Mouse (Mus musculus) hindbrain, embryonic 13.5 days (tissue): ENCODE results near the gene Nrxn1. TPM values are rescaled to one million over a fixed set of nuclear protein-coding genes. Genes with fewer than 3 reads are reported as not detected.

Experiments
- ATAC-seq: fragments of 200-750 bp; cut with Nextera tagmentation; 2 replicates; pipeline ENCODE4 v1.8.0; 2017; ENCODE audit warnings: moderate TSS enrichment; ENCODE audit not compliant: low FRiP score
- H3K27ac ChIP-seq: fragments of 300-500 bp; sonication (generic); 2 replicates; pipeline ENCODE4 v1.5.1; 2015; ENCODE audit warnings: inconsistent platforms, mild to moderate bottlenecking, moderate library complexity
- H3K27me3 ChIP-seq: fragments of 300-500 bp; sonication (generic); 2 replicates; pipeline ENCODE4 v1.6.1; 2015; ENCODE audit warnings: mild to moderate bottlenecking, inconsistent platforms
- H3K36me3 ChIP-seq: fragments of 300-500 bp; sonication (generic); 2 replicates; pipeline ENCODE4 v1.6.1; 2015; ENCODE audit warnings: mild to moderate bottlenecking, inconsistent platforms
- H3K4me1 ChIP-seq: fragments of 300-500 bp; sonication (generic); replicated peaks from 2 replicates; pipeline ENCODE4 v1.6.1; 2015; ENCODE audit warnings: inconsistent platforms
- H3K4me2 ChIP-seq: fragments of 300-500 bp; sonication (generic); 2 replicates; pipeline ENCODE4 v1.6.1; 2015; ENCODE audit warnings: inconsistent platforms, mild to moderate bottlenecking, moderate library complexity
- H3K4me3 ChIP-seq: fragments of 300-500 bp; sonication (generic); 2 replicates; pipeline ENCODE4 v1.5.1; 2015; ENCODE audit warnings: mild to moderate bottlenecking, inconsistent platforms
- H3K9ac ChIP-seq: fragments of 300-500 bp; sonication (generic); 2 replicates; pipeline ENCODE4 v1.6.1; 2015; ENCODE audit warnings: mild to moderate bottlenecking, inconsistent platforms
- H3K9me3 ChIP-seq: fragments of 300-500 bp; sonication (generic); 2 replicates; pipeline ENCODE4 v1.6.1; 2016; ENCODE audit warnings: inconsistent platforms
- WGBS: fragments of 180-500 bp; shearing (Covaris S2); methylation state at CpG from one replicate; pipeline ENCODE4 v1.1.7; 2015; 5-methylcytosine and 5-hydroxymethylcytosine counted together
- polyA plus RNA-seq: library from polyadenylated mRNA; unstranded; fragments of >200 nt; fragmentation: Nextera tagmentation; extraction: Ambion mirVana; gene quantifications from 2 replicates; pipeline ENCODE4 v1.2.1, GENCODE M21; 2015

Nrxn1 gene
- polyA plus RNA-seq, 1 experiment from 2014 or later, result 143 TPM

DNA sequence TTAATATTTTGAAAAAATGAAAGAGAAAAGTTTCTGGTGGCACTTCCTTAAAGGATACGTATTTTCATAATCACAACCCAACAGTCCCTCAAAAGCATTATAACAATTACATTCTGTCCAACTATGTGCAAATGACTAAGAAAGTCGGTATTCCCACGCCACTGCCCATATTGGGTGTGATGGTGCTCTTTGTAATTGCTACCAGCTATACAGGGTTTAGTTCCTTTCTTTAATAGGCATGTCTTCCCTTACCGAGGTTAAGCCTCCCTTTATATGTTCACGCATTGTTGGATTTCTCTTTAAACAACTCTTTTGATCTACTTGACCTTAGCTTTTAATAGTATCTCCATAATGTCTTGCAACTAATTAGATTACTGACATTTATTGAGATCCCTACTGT lies 18.1 kb downstream of the Nrxn1 start:
- no peak overlapping the region for H3K4me3 ChIP-seq
- ATAC-seq, result no peak
- 57% methylated on average over 5 of the region's 5 CpGs for WGBS
- no peaks in the 10 kb centered on the region for H3K36me3 ChIP-seq
- H3K27ac ChIP-seq, result no peak overlapping the region
- H3K4me2 ChIP-seq, result no peak overlapping the region
- no peak overlapping the region for H3K9ac ChIP-seq
- no peaks in the 10 kb centered on the region for H3K27me3 ChIP-seq
- H3K9me3 ChIP-seq, result no peaks in the 10 kb centered on the region
- no peaks in the 10 kb centered on the region; the same call in none of the 2 replicates for H3K4me1 ChIP-seq

DNA sequence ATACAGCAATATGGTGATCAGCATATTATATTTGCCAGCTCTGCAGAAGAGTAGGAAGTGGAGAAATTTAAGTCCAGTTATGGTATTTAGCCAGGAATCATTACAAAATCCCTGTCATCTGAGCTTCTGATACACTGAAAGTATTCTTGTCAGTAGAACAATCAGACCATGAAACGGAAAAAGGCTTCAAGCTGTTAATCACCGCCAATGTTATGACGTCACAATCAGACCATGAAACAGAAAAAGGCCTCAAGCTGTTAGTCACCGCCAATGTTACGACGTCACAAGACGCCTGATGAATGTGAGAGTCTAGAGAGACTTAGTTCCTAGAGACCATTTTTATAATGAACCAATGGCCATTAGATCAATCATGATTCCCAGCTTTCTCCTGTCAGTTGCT lies 59.4 kb downstream of the Nrxn1 start:
- Histone ChIP-seq H3K9ac (no peak overlapping the region), H3K4me2 (no peak overlapping the region), H3K4me3 (no peak overlapping the region), H3K27me3 (no peaks in the 10 kb centered on the region), H3K36me3 (no peaks in the 10 kb centered on the region), H3K9me3 (no peaks in the 10 kb centered on the region), H3K4me1 (0 out of 2 replicates have a peak, but pooled peaks cover 3% of the 10 kb centered on the region), H3K27ac (no peak overlapping the region)
- 49% methylated on average over 7 of the region's 7 CpGs for WGBS
- ATAC-seq, result no peak

DNA sequence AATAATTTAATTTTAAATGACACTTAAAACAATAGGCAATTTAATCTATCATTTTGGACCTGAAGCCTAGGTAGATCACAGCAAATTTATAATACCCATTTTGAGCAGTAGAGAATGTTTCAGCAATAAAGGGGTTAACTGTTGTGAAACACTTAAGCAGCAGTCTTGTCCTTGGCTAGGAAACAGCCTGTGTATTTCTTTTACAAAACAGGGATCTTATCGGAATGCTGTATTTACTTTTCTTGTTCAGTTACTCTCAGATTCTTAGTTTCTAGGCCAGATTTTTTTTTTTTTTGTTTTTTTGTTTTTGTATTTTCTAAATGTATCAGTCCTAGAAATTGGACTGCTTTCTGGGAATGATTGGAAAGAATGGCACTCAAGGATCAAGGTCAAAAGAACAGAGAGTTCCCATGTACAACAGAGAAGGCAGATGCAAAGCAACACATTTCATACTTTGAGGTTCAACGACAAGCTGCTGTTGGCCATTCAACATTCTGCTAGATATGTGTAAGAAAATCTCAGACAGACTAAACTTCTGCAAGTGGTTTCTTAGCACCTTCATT lies 67.7 kb downstream of the Nrxn1 start:
- no peak overlapping the region for H3K4me3 ChIP-seq
- no peak for ATAC-seq
- no peak overlapping the region for H3K4me2 ChIP-seq
- H3K36me3 ChIP-seq, result no peaks in the 10 kb centered on the region
- H3K4me1 ChIP-seq, result no peaks in the 10 kb centered on the region
- no peaks in the 10 kb centered on the region for H3K9me3 ChIP-seq
- no peaks in the 10 kb centered on the region for H3K27me3 ChIP-seq
- WGBS, result 74% methylated on average over 2 of the region's 2 CpGs
- H3K9ac ChIP-seq, result no peak overlapping the region
- no peak overlapping the region for H3K27ac ChIP-seq

DNA sequence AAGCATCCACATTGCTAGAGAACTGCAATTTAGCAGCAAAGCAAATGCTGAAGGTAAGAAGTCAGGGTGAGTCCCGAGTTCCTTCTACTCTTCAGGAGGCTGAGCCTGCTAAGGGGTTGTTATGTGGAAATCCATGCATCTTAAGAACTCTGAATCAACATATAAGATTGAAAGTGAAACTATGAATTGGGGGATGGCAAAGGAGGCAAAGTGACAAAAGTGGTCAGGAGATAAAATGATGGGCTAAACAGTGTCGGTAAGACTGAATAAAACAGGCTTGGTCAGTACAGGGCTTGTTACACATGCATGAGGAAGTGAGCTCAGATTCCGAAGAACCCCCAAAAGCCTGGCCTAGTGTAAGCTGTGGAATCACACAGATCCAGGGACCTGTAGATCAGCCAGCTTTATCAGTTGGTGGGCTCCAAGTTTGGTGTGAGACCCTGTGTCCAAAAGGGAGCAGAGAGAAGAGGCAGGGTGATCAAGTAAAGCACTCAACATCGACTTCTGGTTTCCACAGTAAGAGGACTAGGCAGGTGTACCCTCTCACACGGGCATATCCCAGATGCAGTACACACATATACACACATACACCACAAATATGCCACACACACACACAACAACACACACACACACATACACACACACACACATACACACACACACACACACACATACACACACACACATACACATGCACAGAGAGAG lies 85.3 kb downstream of the Nrxn1 start:
- ATAC-seq, result no peak
- Histone ChIP-seq H3K9ac (no peak overlapping the region), H3K27me3 (no peaks in the 10 kb centered on the region), H3K4me2 (no peak overlapping the region), H3K4me1 (no peaks in the 10 kb centered on the region), H3K4me3 (no peak overlapping the region), H3K27ac (no peak overlapping the region), H3K9me3 (no peaks in the 10 kb centered on the region), H3K36me3 (no peaks in the 10 kb centered on the region)
- 86% methylated on average over 5 of the region's 5 CpGs for WGBS

DNA sequence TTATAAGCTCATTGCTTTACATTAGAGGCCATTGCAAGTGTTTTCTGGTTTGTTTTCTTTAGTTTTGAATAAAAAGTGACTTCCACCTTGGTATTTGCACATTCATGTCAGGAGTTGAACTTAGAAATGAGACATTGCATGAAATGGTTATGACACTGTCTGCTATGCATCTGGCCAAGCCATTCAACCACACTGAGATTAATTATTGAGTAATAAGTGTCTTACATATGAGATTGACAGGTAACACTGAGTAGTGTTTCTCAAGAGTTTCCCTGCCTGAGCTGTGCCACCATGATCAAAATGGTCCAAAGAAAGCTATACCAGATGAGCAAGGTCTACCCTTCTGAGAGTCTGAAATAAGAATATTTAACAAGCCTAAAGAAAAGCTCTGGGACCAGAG lies 92.5 kb downstream of the Nrxn1 start:
- Histone ChIP-seq H3K9me3 (no peaks in the 10 kb centered on the region), H3K27ac (no peak overlapping the region)

DNA sequence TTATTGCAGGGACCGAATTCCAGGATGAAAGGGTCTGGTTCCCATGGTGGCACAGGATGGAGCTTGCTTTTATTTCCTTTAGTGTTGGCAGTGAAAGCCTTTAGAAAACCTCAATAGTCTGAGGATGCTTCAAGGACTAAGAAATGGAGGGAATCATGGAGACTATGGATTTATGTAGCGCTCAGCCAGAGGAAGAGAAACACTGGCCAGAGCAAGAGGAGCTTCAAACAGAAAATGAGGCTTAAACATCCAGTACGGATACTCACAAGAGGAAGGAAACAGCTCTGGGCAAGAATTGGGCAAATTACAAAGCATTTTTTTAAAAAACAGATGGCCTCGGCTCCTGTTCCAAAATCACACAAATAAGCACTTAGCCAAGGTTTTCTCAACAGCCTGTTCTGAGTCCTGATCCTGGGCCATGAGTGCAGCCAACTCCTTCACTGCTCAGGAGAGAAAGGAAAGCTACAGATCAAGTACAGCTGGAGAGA lies 93.2 kb downstream of the Nrxn1 start:
- Histone ChIP-seq H3K9ac (no peak overlapping the region), H3K4me3 (no peak overlapping the region), H3K9me3 (no peaks in the 10 kb centered on the region), H3K27me3 (no peaks in the 10 kb centered on the region), H3K36me3 (no peaks in the 10 kb centered on the region), H3K4me1 (peaks cover 3% of the 10 kb centered on the region; the same call in 1 of the 2 replicates), H3K4me2 (no peak overlapping the region), H3K27ac (no peak overlapping the region)
- WGBS, result 53% methylated on average over 4 of the region's 4 CpGs
- peak; percentile 33; the same call in 1 of the 2 replicates for ATAC-seq

More for the DNA sequence above, 92.5 kb downstream of the Nrxn1 start:
- no peak for ATAC-seq
- peaks cover 2% of the 10 kb centered on the region; the same call in 1 of the 2 replicates for H3K4me1 ChIP-seq
- no peaks in the 10 kb centered on the region for H3K27me3 ChIP-seq
- no peaks in the 10 kb centered on the region for H3K36me3 ChIP-seq
- H3K9ac ChIP-seq, result no peak overlapping the region
- no peak overlapping the region for H3K4me3 ChIP-seq
- H3K4me2 ChIP-seq, result no peak overlapping the region

DNA sequence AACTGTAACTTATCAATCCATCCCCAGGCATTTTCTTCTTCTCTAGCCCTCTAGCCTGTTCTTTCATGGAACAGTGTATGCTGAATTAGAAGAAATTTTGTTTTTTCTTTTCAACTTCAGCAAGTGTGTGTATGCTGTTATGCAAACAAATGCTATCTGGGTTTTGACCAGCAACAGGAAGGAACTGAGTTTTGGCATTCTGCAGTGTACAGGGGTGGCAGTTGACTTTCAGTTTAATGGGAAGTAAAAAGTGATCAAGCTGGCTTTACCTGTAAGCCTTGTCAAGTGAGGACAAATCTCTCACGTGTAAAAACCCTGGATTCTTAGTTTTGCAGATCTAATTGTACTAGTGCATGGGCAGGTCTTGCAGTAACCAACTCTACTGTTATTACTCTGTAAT lies 95.2 kb downstream of the Nrxn1 start:
- no peak overlapping the region for H3K4me3 ChIP-seq
- no peaks in the 10 kb centered on the region for H3K36me3 ChIP-seq
- H3K9me3 ChIP-seq, result no peaks in the 10 kb centered on the region
- WGBS, result 83% methylated on average over 1 of the region's 1 CpGs
- peaks cover 5% of the 10 kb centered on the region; the same call in 1 of the 2 replicates for H3K4me1 ChIP-seq
- no peak overlapping the region for H3K9ac ChIP-seq
- no peaks in the 10 kb centered on the region for H3K27me3 ChIP-seq
- no peak overlapping the region for H3K27ac ChIP-seq
- no peak overlapping the region for H3K4me2 ChIP-seq
- no peak for ATAC-seq

DNA sequence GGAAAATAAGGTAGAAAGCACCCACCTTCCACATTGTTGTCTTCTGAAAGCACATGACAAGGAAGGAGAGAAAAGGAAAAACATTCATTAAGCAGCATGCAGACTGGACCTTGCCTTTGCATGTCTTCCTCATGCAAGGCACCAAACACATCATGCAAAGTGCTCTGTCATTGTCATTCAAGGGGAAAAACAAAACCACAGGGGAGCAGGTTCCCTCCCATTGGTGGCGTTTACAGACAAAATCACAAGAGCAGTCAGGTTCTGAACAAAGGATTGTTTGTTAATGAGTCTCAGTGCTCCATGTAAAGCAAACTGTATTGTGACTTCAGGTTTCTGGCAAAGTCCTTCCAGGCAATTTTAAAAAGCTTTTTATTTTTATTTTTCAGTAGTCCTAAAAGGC lies 97.4 kb downstream of the Nrxn1 start:
- peak overlapping the region; percentile 29; the same call in 1 of the 2 replicates for H3K9ac ChIP-seq
- peaks cover 10% of the 10 kb centered on the region; the same call in 1 of the 2 replicates for H3K4me1 ChIP-seq
- WGBS, result 4% methylated on average over 1 of the region's 1 CpGs
- H3K4me2 ChIP-seq, result no peak overlapping the region
- ATAC-seq, result peak; percentile 49; the same call in 1 of the 2 replicates
- H3K9me3 ChIP-seq, result no peaks in the 10 kb centered on the region
- H3K4me3 ChIP-seq, result no peak overlapping the region
- H3K27me3 ChIP-seq, result no peaks in the 10 kb centered on the region
- H3K27ac ChIP-seq, result peak overlapping the region; percentile 72
- H3K36me3 ChIP-seq, result no peaks in the 10 kb centered on the region

DNA sequence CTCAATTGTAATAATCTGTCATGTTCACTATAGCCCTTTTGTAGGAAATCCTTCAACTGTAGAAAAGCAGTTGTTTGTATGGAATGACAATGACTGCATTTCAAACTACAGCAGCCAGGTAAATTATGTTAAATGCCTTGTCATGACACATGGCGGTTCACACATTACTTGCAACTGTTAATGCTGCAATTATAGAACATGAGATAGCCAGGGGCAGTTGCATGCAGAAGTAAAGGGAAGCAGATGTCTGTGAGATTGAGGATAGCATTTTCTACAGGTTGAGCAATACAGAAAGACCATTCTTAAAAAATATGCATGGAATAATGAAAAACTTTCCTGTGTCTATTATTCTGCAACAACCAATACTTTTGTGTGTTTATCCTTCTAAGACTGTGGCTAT lies 98.6 kb downstream of the Nrxn1 start:
- no peak for ATAC-seq
- Histone ChIP-seq H3K4me2 (no peak overlapping the region), H3K27ac (no peak overlapping the region), H3K9me3 (no peaks in the 10 kb centered on the region), H3K9ac (no peak overlapping the region), H3K4me1 (peaks cover 10% of the 10 kb centered on the region; the same call in 1 of the 2 replicates), H3K36me3 (no peaks in the 10 kb centered on the region), H3K4me3 (no peak overlapping the region), H3K27me3 (no peaks in the 10 kb centered on the region)
- 34% methylated on average over 1 of the region's 1 CpGs for WGBS

DNA sequence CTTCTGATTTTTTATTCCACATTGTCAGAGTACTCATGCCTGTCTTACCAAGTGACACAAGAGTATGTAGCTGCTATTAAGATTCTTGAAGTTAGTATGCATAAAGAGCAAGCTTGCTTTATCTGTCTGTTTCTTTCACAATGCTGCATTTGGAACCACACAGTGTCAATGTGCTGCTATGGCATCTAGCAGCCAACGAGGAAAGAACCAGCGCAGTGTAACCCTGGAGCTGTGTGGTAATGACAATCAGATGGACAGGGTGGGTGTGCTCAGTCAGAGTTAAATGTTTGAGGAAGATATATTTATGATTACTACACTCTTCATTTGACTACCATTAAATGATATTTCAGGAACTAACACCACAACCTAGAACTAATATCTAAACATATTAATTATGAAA lies 102.1 kb downstream of the Nrxn1 start:
- Histone ChIP-seq H3K4me2 (no peak overlapping the region), H3K27ac (no peak overlapping the region), H3K4me3 (no peak overlapping the region), H3K9ac (no peak overlapping the region), H3K27me3 (no peaks in the 10 kb centered on the region), H3K9me3 (no peaks in the 10 kb centered on the region), H3K4me1 (peaks cover 10% of the 10 kb centered on the region; the same call in 1 of the 2 replicates), H3K36me3 (no peaks in the 10 kb centered on the region)
- 62% methylated on average over 2 of the region's 2 CpGs for WGBS
- peak; percentile 43; the same call in 1 of the 2 replicates for ATAC-seq

DNA sequence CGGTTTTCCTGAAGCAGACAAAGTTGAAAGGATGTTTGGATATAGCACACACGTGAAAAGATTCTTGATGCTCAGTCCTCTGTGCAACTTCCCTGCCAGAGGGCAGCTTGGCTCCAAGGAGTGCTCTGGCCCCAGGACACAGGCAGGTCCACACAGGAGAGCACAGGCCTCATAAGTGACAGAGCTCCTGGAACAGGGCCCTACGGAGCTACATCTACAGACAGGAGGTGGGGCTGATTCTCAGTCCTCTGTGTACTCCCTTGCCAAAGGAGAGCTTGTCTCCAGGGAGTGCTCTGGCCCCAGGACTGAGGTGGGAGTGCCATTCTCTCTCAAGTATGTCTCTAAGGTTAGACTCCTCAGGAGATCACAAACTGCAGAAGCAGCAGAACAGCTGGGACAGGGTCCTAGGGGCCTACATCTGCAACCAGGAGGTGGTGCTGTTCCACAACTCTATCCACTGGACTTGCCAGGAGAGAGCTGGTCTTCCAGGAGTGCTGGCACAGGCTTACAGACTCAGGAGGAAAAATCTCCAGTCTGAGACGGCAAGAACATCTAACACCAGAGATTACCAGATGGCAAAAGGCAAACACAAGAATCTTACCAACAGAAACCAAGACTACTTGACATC lies 129.9 kb downstream of the Nrxn1 start:
- 0 out of 2 replicates have a peak, but pooled peaks cover 3% of the 10 kb centered on the region for H3K36me3 ChIP-seq
- H3K27ac ChIP-seq, result no peak overlapping the region
- ATAC-seq, result peak; percentile 52; the same call in 1 of the 2 replicates
- WGBS, result 66% methylated on average over 4 of the region's 4 CpGs
- H3K4me1 ChIP-seq, result no peaks in the 10 kb centered on the region
- no peaks in the 10 kb centered on the region for H3K27me3 ChIP-seq
- no peaks in the 10 kb centered on the region for H3K9me3 ChIP-seq
- H3K9ac ChIP-seq, result no peak overlapping the region
- no peak overlapping the region for H3K4me2 ChIP-seq
- no peak overlapping the region for H3K4me3 ChIP-seq

DNA sequence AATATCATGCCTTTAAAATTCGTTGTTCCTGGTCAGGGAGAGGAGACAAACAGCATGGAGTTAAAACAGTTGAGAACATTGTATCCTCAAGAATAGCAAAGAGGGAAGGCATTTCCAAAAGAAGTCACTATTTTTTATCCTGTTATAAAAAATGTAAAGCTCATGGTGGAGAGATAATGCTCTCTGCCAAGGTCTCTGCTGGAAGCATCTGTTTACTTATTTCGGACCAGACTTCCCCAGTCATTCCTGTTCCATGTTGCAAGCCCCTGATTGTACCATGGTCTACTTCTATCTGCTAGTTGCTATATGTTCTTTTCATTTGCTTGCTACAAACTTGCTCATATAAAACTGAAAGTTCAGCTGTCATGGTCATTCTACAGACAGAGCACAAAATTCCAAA lies 137.7 kb downstream of the Nrxn1 start:
- no peaks in the 10 kb centered on the region for H3K36me3 ChIP-seq
- no peaks in the 10 kb centered on the region for H3K4me1 ChIP-seq
- H3K9me3 ChIP-seq, result no peaks in the 10 kb centered on the region
- H3K4me3 ChIP-seq, result no peak overlapping the region
- H3K4me2 ChIP-seq, result no peak overlapping the region
- no peak overlapping the region for H3K9ac ChIP-seq
- 79% methylated on average over 2 of the region's 2 CpGs for WGBS
- H3K27me3 ChIP-seq, result no peaks in the 10 kb centered on the region
- no peak overlapping the region for H3K27ac ChIP-seq
- ATAC-seq, result no peak
